Mouse (Mus musculus) A20 (cell line): ENCODE results near the gene Mamdc4.
A peak's percentile ranks its signal among the peaks of the same experiment; 100 is the strongest.

ENCODE experiments used
- DNase-seq: peaks from one replicate; pipeline ENCODE4 v3.0.0-alpha.2; 2011; ENCODE audit warnings: low read depth, low spot score

Mamdc4 gene

DNA sequence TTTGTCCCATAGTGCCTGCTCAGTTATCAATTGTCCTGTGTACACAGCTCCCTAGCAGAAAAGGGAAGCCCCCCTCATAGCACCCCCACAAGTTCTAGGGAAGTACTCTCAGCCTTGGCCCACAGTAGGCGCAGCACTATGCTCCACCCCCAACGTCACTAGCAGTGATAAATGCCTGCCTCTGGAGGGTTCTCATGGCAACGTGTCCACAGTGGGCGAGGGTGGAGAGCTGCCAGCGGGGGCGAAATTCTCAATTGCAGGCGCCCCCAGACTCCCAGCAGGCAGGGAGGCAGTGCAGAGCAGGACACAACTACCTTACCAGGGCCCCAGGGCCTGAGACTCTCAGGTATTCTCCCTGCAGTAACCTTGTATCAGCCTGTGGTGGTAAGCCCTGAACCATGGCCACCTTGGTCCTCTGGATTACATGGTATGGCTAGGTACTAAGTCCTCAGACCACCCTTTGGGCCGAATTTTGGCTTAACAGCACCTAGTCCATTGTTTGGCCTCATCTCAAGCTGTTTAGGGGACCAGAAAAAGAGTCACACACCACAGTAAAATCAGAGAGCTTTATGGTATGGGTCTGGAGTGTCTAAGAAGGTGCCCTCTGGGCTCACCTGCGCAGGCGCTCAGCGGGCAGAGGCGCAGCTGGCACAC, 7.9 kb upstream of the Mamdc4 start:
- DNase-seq, result peak; percentile 22

DNA sequence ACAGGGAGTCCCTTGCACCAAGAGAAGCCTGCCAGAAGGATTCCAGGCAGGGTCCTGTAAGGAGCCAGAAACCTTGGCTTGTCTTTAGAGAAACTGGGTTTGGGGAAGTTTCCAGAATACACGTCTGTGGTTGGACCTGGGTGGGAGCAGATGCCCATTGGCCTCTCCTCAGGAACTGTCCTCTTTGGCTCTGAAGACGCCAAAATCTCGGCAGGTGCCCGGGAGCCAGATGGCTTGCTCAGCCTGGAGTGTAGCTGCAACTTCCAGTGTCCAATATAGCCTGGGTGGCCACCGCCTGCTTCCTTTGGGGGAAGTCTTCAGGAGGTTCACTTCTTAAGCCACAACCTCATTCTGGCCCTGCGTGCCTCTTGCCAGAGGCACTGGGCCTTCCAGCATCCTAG, 7.3 kb upstream of the Mamdc4 start:
- peak; percentile 69 for DNase-seq

DNA sequence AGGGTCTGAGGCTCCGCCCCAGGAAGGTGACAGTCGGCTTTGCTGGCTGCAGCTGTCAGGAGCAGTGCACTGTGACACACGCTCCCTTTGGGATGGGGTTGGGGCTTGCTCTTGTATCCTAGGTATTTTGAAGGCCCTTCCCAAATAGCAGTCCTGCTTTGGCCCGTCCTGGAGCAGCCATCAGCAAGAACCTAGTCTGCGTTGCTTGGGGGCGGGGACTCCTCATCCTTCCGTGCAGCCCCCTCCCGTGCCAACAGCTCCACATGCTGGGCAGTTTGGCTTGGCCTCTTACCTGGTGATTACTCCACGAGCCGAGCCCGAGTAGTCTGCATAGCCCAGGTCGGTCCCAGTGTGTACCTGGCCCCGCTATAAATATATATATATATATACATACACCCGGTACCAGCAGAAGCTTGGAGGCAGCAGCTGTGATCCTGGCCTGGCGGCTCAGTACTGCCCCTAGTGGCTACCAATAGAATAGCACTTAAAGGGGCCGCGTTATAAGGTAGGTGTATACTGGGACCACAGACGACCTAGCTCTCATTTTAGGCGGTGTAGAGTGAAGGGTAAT, 6.7 kb upstream of the Mamdc4 start, which contains the start of gene Ajm1:
Ajm1 (minus strand) TSS at position 464 of the 571 bp plus-strand sequence.
- DNase-seq, result peak; percentile 83

DNA sequence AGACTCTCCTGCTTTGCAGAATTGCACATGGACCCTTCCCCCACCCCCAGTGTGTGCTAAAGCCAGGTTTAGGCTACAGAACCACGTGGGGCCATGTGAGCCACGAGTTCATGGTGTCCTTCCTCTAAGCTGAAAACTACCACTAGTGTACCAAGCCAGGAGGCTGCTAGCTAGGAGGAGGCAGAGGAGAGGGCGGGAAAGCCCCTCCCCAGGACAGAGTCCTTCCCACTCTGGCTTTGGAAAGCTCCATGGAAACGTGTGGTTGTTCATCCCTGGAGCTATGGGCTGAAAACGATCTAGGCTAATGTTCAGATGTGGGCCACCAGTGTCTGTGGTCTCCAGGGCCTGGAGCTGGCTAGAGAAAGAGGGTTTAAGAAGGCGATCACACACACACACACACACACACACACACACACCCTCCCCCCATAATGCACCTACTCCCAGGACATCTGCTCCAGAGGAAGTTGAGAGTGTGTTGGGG, 6.0 kb upstream of the Mamdc4 start:
- DNase-seq, result no peak

DNA sequence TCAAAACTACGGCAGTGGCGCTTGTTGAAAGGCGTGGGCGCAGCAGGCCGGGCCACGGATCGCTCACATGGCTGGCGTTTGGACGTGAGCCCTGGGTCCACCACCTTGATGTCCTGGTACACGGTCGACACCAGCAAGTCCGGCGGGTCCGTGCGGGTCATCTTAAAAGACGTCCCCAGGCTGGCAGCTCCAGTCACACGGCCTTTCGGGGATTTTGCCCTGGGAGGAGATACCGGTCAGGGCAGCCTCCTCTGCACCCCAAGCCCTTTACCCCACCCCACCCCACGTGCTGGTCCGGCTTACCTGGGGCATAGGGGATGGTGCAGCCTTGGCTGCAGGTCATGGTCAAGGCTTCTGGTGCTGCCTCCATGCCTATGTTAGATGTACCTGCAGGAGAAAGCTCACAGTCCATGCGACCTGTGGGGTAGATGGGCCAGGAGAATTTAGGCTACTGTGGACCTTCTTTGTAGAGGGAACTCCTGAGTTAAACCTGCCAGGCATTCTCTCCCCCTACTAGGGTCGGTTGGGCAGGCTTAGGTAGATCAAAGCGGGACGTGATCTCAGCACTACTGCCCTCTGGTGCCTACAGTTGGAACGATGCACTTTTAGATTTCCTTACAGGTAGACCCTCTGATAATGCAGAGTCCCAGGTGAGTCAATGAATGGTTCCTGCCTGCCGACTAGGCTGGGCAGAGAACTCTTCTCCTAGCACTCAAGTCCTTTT, 5.3 kb upstream of the Mamdc4 start:
- peak; percentile 56 for DNase-seq

DNA sequence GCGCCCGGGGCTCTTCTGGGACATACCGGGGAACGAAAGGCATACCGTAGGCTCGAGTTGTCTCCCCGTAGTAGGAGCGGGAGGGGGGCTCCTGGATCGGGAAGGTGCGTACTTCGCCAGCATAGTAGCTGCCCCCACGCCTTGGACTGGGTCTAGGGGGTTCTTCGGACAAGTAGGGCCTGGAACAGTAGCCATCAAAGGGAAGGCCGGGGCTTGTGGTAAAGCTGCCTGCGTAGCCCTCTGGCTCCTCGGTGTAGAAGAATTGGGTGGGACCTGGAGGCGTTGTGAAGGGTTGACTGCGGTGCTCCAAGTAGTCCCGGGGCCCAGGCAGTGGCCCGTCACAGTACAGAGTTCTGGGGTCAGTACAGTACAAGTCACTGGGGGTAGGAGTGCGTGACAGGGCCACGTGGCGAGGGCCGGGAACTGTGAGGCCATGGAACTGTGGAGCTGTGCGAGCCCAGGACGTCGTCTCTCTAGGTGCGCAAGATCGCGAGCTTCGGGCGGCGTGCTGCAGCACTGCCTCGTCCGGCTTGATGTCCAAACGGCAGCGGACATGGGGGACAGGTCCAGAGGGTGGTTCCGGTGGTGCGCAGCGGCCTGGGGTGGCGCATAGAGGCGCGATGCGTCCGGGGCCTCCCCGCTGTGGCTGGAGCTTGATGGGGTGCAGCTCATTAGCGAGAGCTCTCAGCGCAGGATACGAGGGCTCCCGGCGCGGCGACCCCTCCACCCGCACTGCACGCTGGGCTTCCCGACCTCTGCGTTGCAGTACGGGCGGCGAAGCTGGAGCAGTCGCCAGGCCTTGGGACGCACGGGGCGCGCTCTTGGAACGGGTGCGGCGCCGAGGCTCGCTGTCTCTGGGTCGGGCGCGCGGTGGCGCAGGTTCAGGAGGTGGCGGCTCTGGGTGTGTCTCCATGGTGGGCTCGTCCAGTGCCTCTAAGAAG, 4.4 kb upstream of the Mamdc4 start:
- DNase-seq, result no peak

DNA sequence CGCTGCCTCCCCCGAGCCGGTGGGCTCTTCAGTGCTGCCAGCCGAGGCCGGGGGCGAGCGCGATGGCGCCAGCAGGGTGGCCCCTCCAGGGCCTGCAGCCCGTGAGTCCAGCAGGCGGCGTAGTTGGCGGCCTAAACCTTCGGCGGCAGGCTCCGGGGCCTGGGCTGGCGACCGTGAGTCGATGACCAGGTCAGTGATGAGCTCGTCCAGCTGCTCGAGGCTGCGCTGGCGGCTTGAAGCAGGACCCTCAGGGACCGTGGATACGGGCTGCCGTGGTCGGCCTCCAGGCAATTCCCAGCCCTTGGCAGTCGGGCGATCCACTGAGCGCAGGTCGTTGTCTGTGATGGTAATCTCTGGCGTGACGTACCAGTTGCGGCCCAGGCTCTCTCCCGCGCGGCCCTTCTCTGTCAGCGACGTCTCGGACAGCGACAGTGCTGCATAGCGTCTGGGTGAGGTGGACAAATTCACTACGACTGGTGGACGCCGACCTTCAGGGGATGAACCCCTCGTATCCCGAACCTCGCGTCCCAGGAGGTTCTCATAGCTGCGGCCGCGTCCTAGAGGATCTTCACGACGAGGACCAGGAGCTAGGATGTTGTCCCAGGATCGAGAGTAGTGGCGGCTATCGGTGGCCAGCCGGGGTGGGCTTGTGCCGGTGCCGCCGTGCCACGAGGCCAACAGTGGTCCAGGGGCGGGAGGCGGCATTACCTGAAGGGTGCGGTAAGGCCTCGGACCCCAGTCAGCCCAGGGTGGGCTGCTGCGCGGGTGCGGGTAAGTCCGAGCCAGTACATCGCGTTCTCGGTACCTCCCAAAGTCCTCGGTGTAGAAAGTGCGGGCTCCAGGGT, 3.5 kb upstream of the Mamdc4 start:
- DNase-seq, result no peak

DNA sequence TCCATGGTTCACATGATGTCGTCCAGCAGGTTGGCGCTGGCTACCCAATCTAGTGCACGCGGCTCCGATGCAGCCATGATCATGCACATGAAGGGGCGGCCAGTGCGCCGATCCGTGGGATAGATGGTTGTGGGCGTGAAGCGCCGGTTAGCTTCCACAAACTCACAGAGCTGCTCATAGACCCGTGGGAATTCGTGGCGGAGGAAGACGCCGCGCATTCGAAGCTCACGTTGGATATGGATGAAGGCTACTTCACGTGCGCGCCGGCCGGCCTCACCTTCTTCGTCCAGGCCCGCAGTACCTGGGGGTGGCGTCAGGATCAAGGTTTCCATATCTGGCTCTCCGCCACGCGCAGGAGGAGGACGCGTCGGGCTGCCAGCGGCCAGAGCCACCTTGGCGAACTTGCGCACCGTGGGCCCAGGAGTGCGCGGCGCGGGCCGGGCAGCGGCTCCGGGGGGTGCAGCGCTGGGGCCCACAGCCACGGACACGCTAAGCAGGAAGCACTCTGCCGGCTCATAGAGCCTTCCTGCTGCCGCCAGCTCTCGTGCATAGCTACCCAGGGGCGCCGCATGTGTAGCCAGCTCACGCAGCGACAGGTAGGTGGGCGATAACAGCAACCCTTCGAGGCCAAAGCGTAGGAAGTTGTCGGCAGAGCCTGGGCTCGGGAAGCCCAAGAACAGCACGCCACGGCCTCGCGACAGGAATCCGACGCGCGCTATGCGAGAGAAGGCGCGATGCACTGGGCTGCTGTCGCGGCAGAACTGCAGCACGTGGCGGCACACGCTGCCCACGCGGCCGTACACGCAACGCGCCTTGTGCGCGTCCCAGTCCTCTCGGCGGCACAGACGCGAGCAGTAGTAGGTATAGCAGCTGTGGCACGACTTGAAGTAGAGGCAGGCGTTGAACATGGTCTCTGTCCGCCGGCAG, 2.6 kb upstream of the Mamdc4 start:
- DNase-seq, result no peak

DNA sequence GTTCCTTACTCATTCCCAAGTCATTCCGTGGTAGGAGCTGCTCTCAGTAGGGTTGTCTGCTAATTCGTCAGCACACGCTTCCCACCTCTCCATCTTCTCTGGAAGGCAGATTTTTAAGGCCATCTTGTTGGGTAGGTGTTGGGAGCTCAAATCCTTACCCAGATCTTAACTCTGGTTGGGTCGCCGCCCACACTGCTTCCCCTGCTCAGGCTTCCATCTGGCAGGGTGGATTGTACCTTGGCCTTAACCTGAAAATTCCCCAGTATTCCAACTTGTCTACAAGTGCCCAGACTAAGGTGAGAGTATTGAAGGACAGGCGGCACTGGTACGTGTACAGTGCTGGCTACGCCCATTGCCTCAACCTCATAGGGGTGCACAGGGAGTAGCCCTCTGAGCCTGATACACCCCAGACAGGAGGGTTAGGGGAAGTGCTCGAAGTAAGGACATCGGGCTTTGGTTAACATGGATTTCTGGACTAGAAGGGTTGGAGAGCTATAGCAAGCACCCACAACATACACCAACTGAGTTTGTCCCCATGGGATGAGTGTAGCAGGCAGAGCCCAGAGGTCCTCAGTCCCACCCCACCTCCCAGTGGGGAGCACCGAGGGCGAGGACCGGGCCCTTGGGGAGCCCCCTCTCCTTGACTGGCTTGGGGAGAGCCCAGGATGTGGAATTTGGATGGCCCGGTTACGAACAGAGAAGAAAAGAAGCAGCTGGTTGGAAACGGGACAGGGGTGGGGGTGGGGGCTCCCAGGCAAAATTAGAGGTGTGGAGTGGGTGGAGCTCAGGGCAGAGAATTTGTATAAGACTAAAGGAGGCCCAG, 1.6 kb upstream of the Mamdc4 start:
- no peak for DNase-seq

DNA sequence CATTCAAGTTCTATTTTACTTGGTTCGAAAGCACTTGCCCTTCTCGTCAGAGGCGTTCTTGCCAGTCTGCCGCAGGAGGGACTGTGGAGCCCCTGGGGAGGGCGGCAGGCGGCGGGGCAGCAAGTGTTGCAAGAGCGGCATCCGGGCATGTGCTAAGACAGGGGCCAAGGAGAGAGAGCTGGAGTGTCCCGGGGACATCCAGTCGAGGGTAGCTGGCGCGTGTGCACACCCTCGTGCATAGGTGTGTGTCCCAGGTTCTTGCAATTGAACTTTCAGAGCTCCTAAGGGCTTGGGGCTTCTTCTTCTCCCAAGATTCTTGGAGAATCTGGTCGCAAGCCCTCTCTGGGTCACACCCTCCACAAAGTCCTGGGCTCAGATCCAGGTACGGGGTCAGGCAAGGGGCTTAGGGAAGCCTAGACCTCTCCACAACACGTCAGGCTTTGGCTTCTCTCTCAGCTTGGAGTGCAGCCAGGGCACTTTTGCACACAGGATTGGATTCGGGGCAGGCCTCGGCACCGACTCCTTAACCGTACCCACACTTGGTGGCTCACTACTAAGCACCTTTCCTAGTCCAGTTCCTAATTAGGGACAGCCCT, 885 bp upstream of the Mamdc4 start:
- DNase-seq, result peak; percentile 78

DNA sequence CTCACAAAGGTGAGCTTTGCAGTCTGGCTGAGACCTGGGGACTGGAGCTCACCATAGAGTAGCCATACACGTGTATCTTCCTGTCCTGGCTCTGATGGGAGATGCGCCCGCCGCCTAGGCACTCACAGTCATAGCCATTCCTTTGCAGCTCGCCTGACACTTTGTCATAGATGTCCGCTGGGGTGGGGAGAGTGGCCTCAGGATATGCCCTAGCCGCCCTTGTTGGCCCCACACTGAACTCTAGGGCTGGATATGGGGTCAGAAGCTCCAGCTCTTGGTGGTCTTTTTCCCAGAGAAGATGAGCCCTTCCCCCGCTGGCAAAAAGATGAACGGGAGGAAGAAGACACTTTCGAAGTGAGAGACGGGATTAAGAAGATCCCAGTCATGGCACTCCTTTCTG, 509 bp downstream of the Mamdc4 start:
- DNase-seq, result no peak

DNA sequence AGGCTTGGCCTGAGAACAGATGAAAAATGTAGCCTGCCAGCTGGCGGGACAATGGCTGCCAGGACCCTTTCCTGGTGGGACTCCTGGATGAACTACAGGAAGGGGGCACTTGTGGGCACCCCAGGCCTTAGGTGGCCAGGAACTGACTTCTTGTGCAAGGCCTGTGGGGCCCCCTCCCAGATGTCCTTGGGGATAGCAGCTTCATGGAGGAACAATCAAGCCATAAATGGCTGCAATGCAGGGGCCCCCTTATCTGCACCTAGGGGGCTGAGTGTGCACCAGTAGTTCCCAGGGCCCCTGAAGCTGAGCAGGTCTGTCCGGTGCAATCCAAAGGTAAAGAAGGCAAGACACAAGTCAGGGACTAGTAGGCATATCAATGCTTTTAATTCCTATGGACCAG, 1.6 kb downstream of the Mamdc4 start:
- no peak for DNase-seq

DNA sequence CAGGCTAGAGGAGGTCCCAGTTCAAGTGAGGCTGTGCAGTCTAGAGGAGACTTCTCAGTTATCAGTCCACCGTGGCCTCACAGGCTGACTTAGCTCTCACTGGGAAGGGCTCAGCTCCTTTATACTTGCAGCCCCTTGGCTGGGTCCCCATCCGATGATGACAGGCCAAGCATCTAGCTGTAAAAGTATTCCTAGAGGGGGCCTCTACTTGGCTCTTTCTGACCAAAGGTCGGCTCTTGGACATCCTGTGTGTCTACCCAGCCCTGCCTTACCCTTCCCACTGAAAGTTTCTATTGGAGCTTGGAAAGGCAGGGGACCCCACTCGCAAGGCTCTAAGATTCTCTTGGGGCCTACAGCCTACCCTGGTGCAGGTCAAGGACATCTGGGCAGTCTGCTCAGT, 3.4 kb downstream of the Mamdc4 start:
- DNase-seq, result no peak

DNA sequence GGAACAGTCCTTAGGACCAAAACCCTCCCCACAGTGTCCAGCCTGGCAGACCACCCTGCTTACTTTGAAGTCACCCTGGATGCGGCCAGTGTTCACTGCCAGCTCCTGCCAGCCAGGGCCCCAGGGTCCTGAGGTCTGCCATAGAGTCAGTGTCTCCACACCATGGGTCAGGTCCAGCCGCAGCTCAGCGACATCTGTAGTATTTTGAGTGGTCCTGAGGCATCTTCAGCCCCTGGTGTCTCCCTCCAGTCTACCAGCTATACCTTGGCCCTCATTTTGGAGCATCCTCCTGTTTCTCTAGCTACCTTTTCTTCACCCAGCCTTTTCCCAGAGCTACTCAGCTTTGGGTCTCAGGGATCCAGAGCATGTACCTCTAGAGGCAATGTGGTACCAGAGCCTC, 5.3 kb downstream of the Mamdc4 start:
- no peak for DNase-seq

DNA sequence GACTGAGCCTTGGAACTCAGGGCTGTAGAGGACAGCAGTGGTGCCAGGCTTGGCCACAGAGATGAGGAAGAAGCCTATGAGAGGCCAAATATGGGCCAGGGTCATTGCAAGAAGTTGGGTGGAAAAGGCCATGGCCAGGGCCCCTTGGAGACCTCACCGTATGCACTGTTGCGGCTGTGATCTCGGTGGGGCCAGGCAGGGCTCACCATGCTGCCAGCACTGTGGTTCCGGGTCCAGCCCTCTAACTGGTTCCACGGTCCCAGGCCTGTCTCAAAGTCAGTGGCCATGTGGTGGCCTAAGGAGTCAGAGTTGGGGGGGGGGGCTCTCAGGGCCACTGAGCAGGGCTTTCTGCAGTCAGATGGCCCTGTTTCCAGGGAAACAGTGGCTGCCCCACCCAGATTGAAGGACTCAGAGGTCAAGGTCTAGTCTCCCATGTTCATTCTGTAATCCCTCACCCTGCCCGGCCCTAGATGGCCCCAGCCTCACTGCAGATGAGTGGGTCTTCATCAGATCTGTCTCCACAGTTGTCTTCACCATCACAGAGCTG, 6.1 kb downstream of the Mamdc4 start:
- DNase-seq, result no peak

DNA sequence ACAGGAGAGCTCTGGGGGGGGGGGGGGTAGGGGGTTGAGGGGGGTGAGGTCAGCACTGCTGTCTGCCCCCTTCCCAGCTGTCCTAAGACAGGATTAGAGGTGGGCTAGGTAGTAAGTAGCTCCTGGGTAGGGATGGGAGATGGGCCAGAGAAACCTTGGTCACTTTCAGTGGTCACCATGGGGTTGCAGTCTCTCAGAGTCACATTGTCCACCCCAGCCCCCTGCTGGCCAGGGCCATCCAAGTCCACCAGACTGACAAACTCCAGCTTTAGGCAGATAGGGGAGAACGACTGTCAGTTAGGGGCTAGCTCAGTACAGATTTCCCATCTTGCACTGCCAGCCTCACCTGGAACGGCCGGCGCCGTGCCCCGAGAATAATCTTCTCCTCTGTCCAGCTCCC, 8.1 kb downstream of the Mamdc4 start:
- no peak for DNase-seq

DNA sequence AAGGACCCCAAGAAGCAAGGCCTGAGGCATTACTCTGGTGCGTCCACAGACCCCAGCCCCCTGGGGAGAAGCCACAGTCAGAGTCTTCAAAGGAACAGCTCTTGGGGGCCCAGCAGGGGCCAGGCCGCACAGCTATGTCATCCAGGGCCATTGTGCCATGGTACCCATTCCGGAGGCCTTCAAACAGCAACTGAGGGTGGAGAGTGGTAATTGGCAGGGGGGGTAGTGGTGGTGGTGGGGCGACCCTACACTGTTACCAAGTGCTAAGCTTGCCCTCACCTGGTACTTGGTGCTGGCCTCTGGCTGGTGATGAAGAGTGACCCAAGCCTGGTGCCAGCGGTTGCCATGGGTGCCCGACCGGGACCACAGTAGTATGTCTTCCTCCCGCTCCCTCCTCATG, 8.9 kb downstream of the Mamdc4 start:
- DNase-seq, result no peak

DNA sequence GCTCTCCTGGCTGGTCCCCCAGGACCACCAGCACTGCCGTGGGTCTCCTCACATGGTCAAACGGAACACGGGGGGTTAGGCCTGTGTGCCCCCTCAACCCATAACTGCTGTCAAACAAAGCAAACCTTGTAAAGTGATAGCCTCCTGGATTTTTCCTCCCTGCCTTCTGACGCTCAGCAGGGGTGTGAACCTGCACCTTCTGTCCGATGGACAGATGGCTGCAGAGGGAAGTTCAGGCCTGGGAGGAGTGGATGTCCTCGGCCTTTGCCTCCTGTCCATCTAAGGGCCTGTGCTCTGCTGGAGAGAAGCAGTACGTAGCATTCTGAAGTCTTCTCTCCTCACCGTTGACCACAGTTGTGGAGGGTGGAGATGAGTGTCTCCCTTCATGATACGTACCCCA, 12.7 kb downstream of the Mamdc4 start:
- DNase-seq, result no peak
